ENCODE assay signal across 9 mouse cellular contexts in the genomic region with DNA sequence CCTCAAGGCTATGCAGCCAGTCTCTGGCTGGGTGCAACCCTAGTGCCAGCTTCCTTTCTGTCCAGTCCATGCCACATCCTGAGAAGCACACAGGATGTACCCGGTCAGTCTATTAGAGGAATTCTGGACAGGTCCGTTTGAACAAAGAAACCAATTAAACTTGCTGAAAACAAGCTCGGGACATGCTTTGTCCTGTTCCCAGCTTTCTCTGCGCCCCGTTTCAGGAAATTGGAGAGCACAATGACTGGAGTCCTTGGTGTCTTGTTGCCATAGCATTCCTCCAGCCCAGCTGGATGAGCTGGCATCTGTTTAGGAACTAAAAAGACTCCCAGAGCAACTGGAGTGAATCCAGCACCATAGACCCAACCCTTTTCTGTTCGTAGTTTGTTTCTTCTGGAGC.
DNase-seq lines count a peak whose midpoint lies in the region; ATAC-seq lines count a peak whose summit lies in the region.
"Had no signal": no experiment of that assay in that cellular context is flagged by ENCODE, and none has a peak within 500 bp of the region (broad histone marks: within the 10 kb centered on the region; RNA-seq: fewer than 3 reads in every experiment).

No protein-coding gene starts in this region.

- no peaks in the 10 kb centered on the region for H3K27me3 ChIP-seq in embryonic facial prominence, embryonic 14.5 days (replicated peaks; ENCODE audit: control insufficient read depth, insufficient read depth, low read length)
- no peaks in the 10 kb centered on the region for H3K27me3 ChIP-seq in embryonic facial prominence, embryonic 10.5 days (replicated peaks; ENCODE audit: low read depth, poor library complexity, severe bottlenecking)

- ATAC-seq in embryonic facial prominence, embryonic 14.5 days (ENCODE audit: low read depth), result no peak

- no peak overlapping the region for H3K9ac ChIP-seq in embryonic facial prominence, embryonic 14.5 days (ENCODE audit: low read depth, low read length)

- H3K4me3 ChIP-seq in embryonic facial prominence, embryonic 14.5 days (ENCODE audit: low read depth, low read length), result no peak overlapping the region
- no peak overlapping the region for H3K4me3 ChIP-seq in embryonic facial prominence, embryonic 10.5 days
- H3K4me3 ChIP-seq: erythroblast, embryonic 14.5 days had no signal

- WGBS in embryonic facial prominence, embryonic 14.5 days, result 38% methylated on average over 6 of the region's 6 CpGs
- 47% methylated on average over 6 of the region's 6 CpGs for WGBS in embryonic facial prominence, embryonic 10.5 days

- no peak overlapping the region for H3K27ac ChIP-seq in embryonic facial prominence, embryonic 14.5 days (replicated peaks; ENCODE audit: low read depth, low read length)
- H3K27ac ChIP-seq in embryonic facial prominence, embryonic 10.5 days (replicated peaks), result no peak overlapping the region

- 0 out of 2 replicates have a peak, but pooled peaks cover 4% of the 10 kb centered on the region for H3K9me3 ChIP-seq in embryonic facial prominence, embryonic 14.5 days (ENCODE audit: control insufficient read depth, low read length)
- no peaks in the 10 kb centered on the region for H3K9me3 ChIP-seq in embryonic facial prominence, embryonic 10.5 days

- H3K36me3 ChIP-seq in embryonic facial prominence, embryonic 14.5 days (ENCODE audit: control insufficient read depth, insufficient read depth, low read length), result no peaks in the 10 kb centered on the region
- no peaks in the 10 kb centered on the region for H3K36me3 ChIP-seq in embryonic facial prominence, embryonic 10.5 days (replicated peaks)

- no peak overlapping the region for H3K4me2 ChIP-seq in embryonic facial prominence, embryonic 14.5 days (ENCODE audit: low read depth, low read length)

- no peaks in the 10 kb centered on the region for H3K4me1 ChIP-seq in embryonic facial prominence, embryonic 14.5 days (ENCODE audit: control insufficient read depth, insufficient read depth, low read length)
- peaks cover 8% of the 10 kb centered on the region; the same call in 1 of the 2 replicates for H3K4me1 ChIP-seq in embryonic facial prominence, embryonic 10.5 days

- DNase-seq in embryonic facial prominence, embryonic 14.5 days (ENCODE audit: low spot score), result peak; percentile 57
- no peak for DNase-seq in embryonic facial prominence, embryonic 10.5 days (ENCODE audit: low spot score)
- peak; percentile 45 for DNase-seq in right cerebral cortex, adult 18-20 months
- DNase-seq in right cerebral cortex, postnatal 4 days, result no peak
- peak; percentile 34 to 39 for DNase-seq in left cerebral cortex, adult 9 months (ENCODE audit: low spot score in 2 of 2)
- no peak for DNase-seq in urinary bladder, postnatal 4 days (ENCODE audit: low spot score in 2 of 2)
- no peak for DNase-seq in cerebellum, adult 18-20 months
- no peak for DNase-seq in thymus, postnatal 0 days (ENCODE audit: low spot score)

Comparison
In these comparisons a context has a peak if more than half of its experiments do, and no peak if none do; other contexts are left out.
1. DNase-seq: peak in embryonic facial prominence, embryonic 14.5 days (single experiment), right cerebral cortex, adult 18-20 months (single experiment) and left cerebral cortex, adult 9 months (2 of 2); none in embryonic facial prominence, embryonic 10.5 days (single experiment), right cerebral cortex, postnatal 4 days (single experiment), urinary bladder, postnatal 4 days (0 of 2), cerebellum, adult 18-20 months (0 of 2) and thymus, postnatal 0 days (single experiment).